Mouse (Mus musculus) ES-E14 (cell line): ENCODE results near the gene Ciart.

ENCODE experiments used
- CHD2 ChIP-seq: IDR thresholded peaks from 2 replicates; pipeline ENCODE4 v1.6.1; 2014; ENCODE audit warnings: mild to moderate bottlenecking, low read depth, low read length, inconsistent platforms
- HCFC1 ChIP-seq: IDR thresholded peaks from 2 replicates; pipeline ENCODE4 v1.6.1; 2012; ENCODE audit warnings: low read length, inconsistent platforms, borderline replicate concordance; ENCODE audit not compliant: insufficient read depth
- MAFK ChIP-seq: IDR thresholded peaks from 2 replicates; pipeline ENCODE4 v1.6.1; 2014; ENCODE audit warnings: mild to moderate bottlenecking, low read depth, low read length, inconsistent platforms; ENCODE audit not compliant: insufficient read depth
- ZC3H11A ChIP-seq: IDR thresholded peaks from 2 replicates; pipeline ENCODE4 v1.6.1; 2012; ENCODE audit warnings: low read depth, mild to moderate bottlenecking, inconsistent platforms, low read length, borderline replicate concordance
- ZNF384 ChIP-seq: IDR thresholded peaks from 2 replicates; pipeline ENCODE4 v1.6.1; 2012; ENCODE audit warnings: low read depth, low read length, inconsistent platforms

- TF ChIP-seq CHD2 (no peak), HCFC1 (no peak), ZNF384 (no peak), MAFK (no peak), ZC3H11A (no peak)
Observed at GRCm38 (mm10) chr3:95893126-95893525, 11.1 kb upstream of the Ciart start.
